Mouse (Mus musculus) erythroblast, embryonic 14.5 days (primary cell): ENCODE results near the gene Hsd17b13.

Experiments used
- GATA1 ChIP-seq: IDR thresholded peaks from 2 replicates; pipeline ENCODE4 v1.6.1; 2012; ENCODE audit warnings: low read length, inconsistent platforms, mixed read lengths
- TAL1 ChIP-seq: IDR thresholded peaks from 3 replicates; pipeline ENCODE4 v1.6.1; 2012; ENCODE audit warnings: low read length, inconsistent platforms, mixed read lengths

DNA sequence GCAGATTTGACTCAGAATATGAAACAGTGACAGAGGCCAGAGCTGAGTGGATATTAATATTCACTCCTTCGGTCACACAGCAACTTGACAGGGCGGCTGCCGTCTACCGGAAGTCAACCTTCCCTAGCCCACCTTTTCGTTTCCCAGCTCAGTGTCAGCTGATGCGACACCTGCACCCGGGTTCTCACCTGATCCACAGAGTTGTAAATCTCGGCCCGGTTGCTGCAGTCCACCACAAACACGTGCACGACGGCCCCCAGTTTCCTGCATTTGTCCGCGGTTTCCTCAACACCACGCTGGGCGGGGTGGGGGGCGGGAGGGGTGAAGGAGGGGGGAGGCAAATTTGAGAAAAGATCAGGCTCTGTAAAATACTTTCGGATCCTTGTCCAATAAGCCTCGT is 4.8 kb downstream of the Hsd17b13 start:
- TF ChIP-seq GATA1 (no peak), TAL1 (no peak)
